Mouse (Mus musculus): ENCODE data around the gene Gm49342. TPM values are rescaled to one million over a fixed set of nuclear protein-coding genes. Genes with fewer than 3 reads are reported as not detected.

Gene Gm49342
- polyA plus RNA-seq, 1 experiment from 2014 or later: not detected

Other genes with a start within 250 kb of the Gm49342 start
- gene Olfr748, start 237.1 kb upstream of the Gm49342 start, polyA plus RNA-seq (2015; fragmentation: Nextera tagmentation; extraction: Ambion mirVana): not detected in 2 replicates
- gene Olfr749, start 199.4 kb upstream of the Gm49342 start, polyA plus RNA-seq (2015; fragmentation: Nextera tagmentation; extraction: Ambion mirVana): not detected in 2 replicates
- gene Ttc5, start 159.0 kb upstream of the Gm49342 start, polyA plus RNA-seq (2015; fragmentation: Nextera tagmentation; extraction: Ambion mirVana): 16.3 and 17.6 TPM in 2 replicates
- gene Ccnb1ip1, start 136.8 kb upstream of the Gm49342 start, polyA plus RNA-seq (2015; fragmentation: Nextera tagmentation; extraction: Ambion mirVana): not detected in 2 replicates
- 25.7 and 28.0 TPM in 2 replicates for gene Parp2, start 136.7 kb upstream of the Gm49342 start, polyA plus RNA-seq (2015; fragmentation: Nextera tagmentation; extraction: Ambion mirVana)
- gene Tep1, start 74.0 kb upstream of the Gm49342 start, polyA plus RNA-seq (2015; fragmentation: Nextera tagmentation; extraction: Ambion mirVana): 3.8 and 4.3 TPM in 2 replicates
- gene Klhl33, start 47.0 kb upstream of the Gm49342 start, polyA plus RNA-seq (2015; fragmentation: Nextera tagmentation; extraction: Ambion mirVana): 0.13 and 0.20 TPM in 2 replicates
- gene Osgep, start 19.6 kb upstream of the Gm49342 start, polyA plus RNA-seq (2015; fragmentation: Nextera tagmentation; extraction: Ambion mirVana): 54.7 and 57.7 TPM in 2 replicates
- 61.4 and 70.5 TPM in 2 replicates for gene Apex1, start 19.5 kb upstream of the Gm49342 start, polyA plus RNA-seq (2015; fragmentation: Nextera tagmentation; extraction: Ambion mirVana)
- gene Pip4p1, start 13.7 kb upstream of the Gm49342 start, polyA plus RNA-seq (2015; fragmentation: Nextera tagmentation; extraction: Ambion mirVana): 23.0 and 24.5 TPM in 2 replicates
- 80.6 and 83.3 TPM in 2 replicates for gene Pnp, start 13.4 kb upstream of the Gm49342 start, polyA plus RNA-seq (2015; fragmentation: Nextera tagmentation; extraction: Ambion mirVana)
- 9.8 and 10.0 TPM in 2 replicates for gene Pnp2, start 11.5 kb downstream of the Gm49342 start, polyA plus RNA-seq (2015; fragmentation: Nextera tagmentation; extraction: Ambion mirVana)
- gene Rnase10, start 63.2 kb downstream of the Gm49342 start, polyA plus RNA-seq (2015; fragmentation: Nextera tagmentation; extraction: Ambion mirVana): 0.07 TPM in 1 of 2 replicates, not detected in the other
- gene Rnase9, start 97.4 kb downstream of the Gm49342 start, polyA plus RNA-seq (2015; fragmentation: Nextera tagmentation; extraction: Ambion mirVana): not detected in 2 replicates
- gene Rnase11, start 105.6 kb downstream of the Gm49342 start, polyA plus RNA-seq (2015; fragmentation: Nextera tagmentation; extraction: Ambion mirVana): not detected in 2 replicates
- 1.2 and 1.7 TPM in 2 replicates for gene Rnase12, start 113.1 kb downstream of the Gm49342 start, polyA plus RNA-seq (2015; fragmentation: Nextera tagmentation; extraction: Ambion mirVana)
- gene Olfr750, start 129.9 kb downstream of the Gm49342 start, polyA plus RNA-seq (2015; fragmentation: Nextera tagmentation; extraction: Ambion mirVana): not detected in 2 replicates
- gene Rnase4, start 146.6 kb downstream of the Gm49342 start, polyA plus RNA-seq (2015; fragmentation: Nextera tagmentation; extraction: Ambion mirVana): 23.0 and 23.7 TPM in 2 replicates
- 6.8 and 7.4 TPM in 2 replicates for gene Ang, start 146.6 kb downstream of the Gm49342 start, polyA plus RNA-seq (2015; fragmentation: Nextera tagmentation; extraction: Ambion mirVana)
- not detected in 2 replicates for gene Eddm3b, start 169.9 kb downstream of the Gm49342 start, polyA plus RNA-seq (2015; fragmentation: Nextera tagmentation; extraction: Ambion mirVana)
- 3.3 and 5.1 TPM in 2 replicates for gene Rnase6, start 179.4 kb downstream of the Gm49342 start, polyA plus RNA-seq (2015; fragmentation: Nextera tagmentation; extraction: Ambion mirVana)
- 0.12 and 0.39 TPM in 2 replicates for gene Rnase1, start 202.3 kb downstream of the Gm49342 start, polyA plus RNA-seq (2015; fragmentation: Nextera tagmentation; extraction: Ambion mirVana)
- not detected in 2 replicates for gene Rnase2b, start 217.7 kb downstream of the Gm49342 start, polyA plus RNA-seq (2015; fragmentation: Nextera tagmentation; extraction: Ambion mirVana)

Measured in liver, embryonic 15.5 days (tissue).